Mouse (Mus musculus): Measurements from ENCODE around the gene Acp4.

- TF ChIP-seq CTCF (IDR thresholded peaks at IDR 0.05; ENCODE audit: borderline replicate concordance, insufficient read depth, low read length) (no peak), POLR2A (IDR thresholded peaks at IDR 0.05; ENCODE audit: low read depth, low read length) (no peak)
These were observed 21.3 kb downstream of the Acp4 start, which contains the start of gene Gm36864 for GRCm38 (mm10) chr7:44235909-44236308.
